Mouse (Mus musculus): Measurements from ENCODE around the gene Reep3.

GRCm38 (mm10) chr10:67071884-67072283 lies 24.9 kb downstream of the Reep3 start:
- TF ChIP-seq CTCF (IDR thresholded peaks at IDR 0.05; ENCODE audit: borderline replicate concordance, control insufficient read depth, extremely low read depth, insufficient read depth, low read length, poor library complexity), result no peak
- no peak for TF ChIP-seq POLR2A (IDR thresholded peaks at IDR 0.05; ENCODE audit: control insufficient read depth, extremely low read depth, insufficient read depth, low read length, poor library complexity)
